Comparison of ENCODE assay signal across 9 mouse cellular contexts in the genomic region with DNA sequence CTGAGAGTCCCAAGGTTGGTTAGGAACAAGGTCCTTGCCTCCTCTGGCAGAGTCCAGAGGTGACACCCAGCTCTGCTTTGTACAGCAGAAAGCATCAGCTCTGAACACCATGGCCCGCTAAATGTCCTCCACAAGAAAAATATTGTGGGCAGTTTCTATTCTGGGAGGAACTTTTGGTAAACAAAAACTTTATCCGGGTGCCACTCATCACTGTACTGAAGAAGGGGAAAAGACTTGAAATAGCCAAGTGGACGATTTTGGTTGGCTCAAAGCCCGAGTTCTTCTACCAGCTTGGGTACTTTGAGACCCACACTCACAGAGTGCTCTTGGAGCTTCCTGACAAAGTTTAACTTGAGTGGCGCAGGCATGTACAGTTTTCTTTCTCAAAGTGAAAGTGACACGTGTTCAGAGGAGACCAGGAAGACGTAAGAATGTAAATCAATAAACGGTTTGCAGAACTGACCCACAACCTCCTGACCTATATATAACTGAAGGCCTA.
DNase-seq lines count a peak whose midpoint lies in the region; ATAC-seq lines count a peak whose summit lies in the region.
"Had no signal": no experiment of that assay in that cellular context is flagged by ENCODE, and none has a peak within 500 bp of the region (broad histone marks: within the 10 kb centered on the region; RNA-seq: fewer than 3 reads in every experiment).

No protein-coding gene starts in this region.

- WGBS in forebrain, embryonic 16.5 days: 72% methylated on average over 8 of the region's 8 CpGs
- WGBS in forebrain, embryonic 12.5 days: 79% methylated on average over 8 of the region's 8 CpGs

- H3K4me2 ChIP-seq in forebrain, embryonic 16.5 days (ENCODE audit: low read length): no peak overlapping the region
- H3K4me2 ChIP-seq in forebrain, embryonic 12.5 days: no peak overlapping the region

- ATAC-seq in forebrain, embryonic 16.5 days: no peak
- ATAC-seq in forebrain, embryonic 12.5 days (ENCODE audit: low FRiP score): no peak

- peaks cover 18% of the 10 kb centered on the region for H3K4me1 ChIP-seq in forebrain, embryonic 16.5 days (replicated peaks; ENCODE audit: control insufficient read depth, insufficient read depth, low read length)
- H3K4me1 ChIP-seq in forebrain, embryonic 12.5 days: peaks cover 12% of the 10 kb centered on the region

- no peak overlapping the region for H3K9ac ChIP-seq in forebrain, embryonic 16.5 days (replicated peaks; ENCODE audit: low read depth, low read length)
- H3K9ac ChIP-seq in forebrain, embryonic 12.5 days: no peak overlapping the region

- no peak overlapping the region for H3K4me3 ChIP-seq in forebrain, embryonic 16.5 days (replicated peaks; ENCODE audit: low read length)
- H3K4me3 ChIP-seq in forebrain, embryonic 12.5 days (replicated peaks): no peak overlapping the region

- H3K36me3 ChIP-seq in forebrain, embryonic 16.5 days (ENCODE audit: control insufficient read depth, insufficient read depth): no peaks in the 10 kb centered on the region
- H3K36me3 ChIP-seq in forebrain, embryonic 12.5 days (replicated peaks): no peaks in the 10 kb centered on the region

- H3K27me3 ChIP-seq in forebrain, embryonic 16.5 days (replicated peaks; ENCODE audit: control insufficient read depth, insufficient read depth, low read length): no peaks in the 10 kb centered on the region
- H3K27me3 ChIP-seq in forebrain, embryonic 12.5 days: no peaks in the 10 kb centered on the region

- H3K9me3 ChIP-seq in forebrain, embryonic 16.5 days (ENCODE audit: control insufficient read depth, low read length): no peaks in the 10 kb centered on the region
- no peaks in the 10 kb centered on the region for H3K9me3 ChIP-seq in forebrain, embryonic 12.5 days

- DNase-seq in 416B (ENCODE audit: low read depth): peak; percentile 4
- DNase-seq in induced T-regulatory cell, adult 2 months (ENCODE audit: low read depth): peak; percentile 47
- peak; percentile 37 for DNase-seq in lung, postnatal 10 days
- no peak for DNase-seq in embryo, embryonic 11 days
- no peak for DNase-seq in gastrocnemius, postnatal 4 days (ENCODE audit: low spot score in 2 of 2)
- no peak for DNase-seq in cerebellum, postnatal 36 days
- DNase-seq: gastrocnemius, postnatal 36 days had no signal

- H3K27ac ChIP-seq in forebrain, embryonic 16.5 days (ENCODE audit: low read length): 0 out of 2 replicates have a peak overlapping the region, but pooled peaks have one; percentile 2
- H3K27ac ChIP-seq in forebrain, embryonic 12.5 days: no peak overlapping the region

Comparison
In these comparisons a context has a peak if more than half of its experiments do, and no peak if none do; other contexts are left out.
1. DNase-seq: peak in 416B (single experiment), induced T-regulatory cell, adult 2 months (single experiment) and lung, postnatal 10 days (single experiment); none in embryo, embryonic 11 days (single experiment), gastrocnemius, postnatal 4 days (0 of 2) and cerebellum, postnatal 36 days (0 of 2).